Mouse (Mus musculus): ENCODE results near the gene Nxph2.
"Not testable (repeated sequence)": the region's sequence is repeated elsewhere in the genome, so short reads cannot be mapped to it uniquely, and the experiment has no call there.

Gene Nxph2

GRCm38 (mm10) chr2:23320746-23321585 is at the start of gene Nxph2:
Gene Nxph2 (plus strand): TSS chr2:23321246.
- in situ Hi-C loops (cut with MseI, MboI), result no loop called here

GRCm38 (mm10) chr2:23290991-23291390 is 30.1 kb upstream of the Nxph2 start:
- in situ Hi-C loops (cut with MseI, MboI), result not testable (repeated sequence)

GRCm38 (mm10) chr2:23314869-23315268 is 6.2 kb upstream of the Nxph2 start:
- in situ Hi-C loops (cut with MseI, MboI), result no loop called here
